Mouse (Mus musculus) forebrain, embryonic 12.5 days (tissue): Measurements from ENCODE around the gene Itgb5. TPM values are rescaled to one million over a fixed set of nuclear protein-coding genes. Genes with fewer than 3 reads are reported as not detected.

Experiments
- ATAC-seq: fragments of 200-750 bp; cut with Nextera tagmentation; 2 replicates; pipeline ENCODE4 v1.8.0; 2017; ENCODE audit warnings: moderate TSS enrichment; ENCODE audit not compliant: low FRiP score
- H3K27ac ChIP-seq: fragments of 300-500 bp; sonication (generic); 2 replicates; pipeline ENCODE4 v1.5.1; 2016; ENCODE audit warnings: mild to moderate bottlenecking
- H3K27me3 ChIP-seq: fragments of 300-500 bp; sonication (generic); 2 replicates; pipeline ENCODE4 v1.6.1; 2016; ENCODE audit warnings: mild to moderate bottlenecking
- H3K36me3 ChIP-seq: fragments of 300-500 bp; sonication (generic); replicated peaks from 2 replicates; pipeline ENCODE4 v1.6.1; 2016; ENCODE audit warnings: mild to moderate bottlenecking
- H3K4me1 ChIP-seq: fragments of 300-500 bp; sonication (generic); 2 replicates; pipeline ENCODE4 v1.6.1; 2016
- H3K4me2 ChIP-seq: fragments of 300-500 bp; sonication (generic); 2 replicates; pipeline ENCODE4 v1.6.1; 2016; ENCODE audit warnings: mild to moderate bottlenecking, moderate library complexity
- H3K4me3 ChIP-seq: fragments of 300-500 bp; sonication (generic); replicated peaks from 2 replicates; pipeline ENCODE4 v1.5.1; 2016; ENCODE audit warnings: mild to moderate bottlenecking
- H3K9ac ChIP-seq: fragments of 300-500 bp; sonication (generic); 2 replicates; pipeline ENCODE4 v1.6.1; 2016; ENCODE audit warnings: mild to moderate bottlenecking
- H3K9me3 ChIP-seq: fragments of 300-500 bp; sonication (generic); 2 replicates; pipeline ENCODE4 v1.6.1; 2016
- WGBS: fragments of 180-500 bp; shearing (Covaris S2); methylation state at CpG from one replicate; pipeline ENCODE4 v1.1.7; 2016; 5-methylcytosine and 5-hydroxymethylcytosine counted together
- polyA plus RNA-seq: library from polyadenylated mRNA; unstranded; fragments of >200 nt; fragmentation: Nextera tagmentation; extraction: Ambion mirVana; gene quantifications from 2 replicates; pipeline ENCODE4 v1.2.1, GENCODE M21; 2016

Itgb5 gene
- polyA plus RNA-seq, 1 experiment from 2014 or later = 23.1 TPM

- H3K4me1 ChIP-seq = peaks cover 5% of the 10 kb centered on the region; the same call in 1 of the 2 replicates
- no peak overlapping the region for H3K9ac ChIP-seq
- H3K9me3 ChIP-seq = no peaks in the 10 kb centered on the region
- no peak overlapping the region for H3K27ac ChIP-seq
- no peak for ATAC-seq
- H3K36me3 ChIP-seq = no peaks in the 10 kb centered on the region
- no peak overlapping the region for H3K4me3 ChIP-seq
- no peaks in the 10 kb centered on the region for H3K27me3 ChIP-seq
- WGBS = 87% methylated on average over 6 of the region's 6 CpGs
- H3K4me2 ChIP-seq = no peak overlapping the region
Measured at GRCm38 (mm10) chr16:33927263-33927824, 97.9 kb downstream of the Itgb5 start.

- Histone ChIP-seq H3K4me2 (no peak overlapping the region), H3K9ac (no peak overlapping the region), H3K4me1 (0 out of 2 replicates have a peak, but pooled peaks cover 5% of the 10 kb centered on the region), H3K9me3 (no peaks in the 10 kb centered on the region), H3K36me3 (no peaks in the 10 kb centered on the region), H3K4me3 (no peak overlapping the region), H3K27me3 (no peaks in the 10 kb centered on the region; the same call in 1 of the 2 replicates), H3K27ac (no peak overlapping the region)
- no peak for ATAC-seq
- 83% methylated on average over 9 of the region's 9 CpGs for WGBS
Measured at GRCm38 (mm10) chr16:33928788-33929462, 99.5 kb downstream of the Itgb5 start.

- Histone ChIP-seq H3K27ac (no peak overlapping the region), H3K9me3 (no peaks in the 10 kb centered on the region), H3K4me3 (no peak overlapping the region), H3K27me3 (peaks cover 3% of the 10 kb centered on the region), H3K36me3 (no peaks in the 10 kb centered on the region), H3K4me2 (no peak overlapping the region), H3K9ac (no peak overlapping the region), H3K4me1 (peaks cover 15% of the 10 kb centered on the region)
- 87% methylated on average over 6 of the region's 6 CpGs for WGBS
- no peak for ATAC-seq
Measured at GRCm38 (mm10) chr16:33930785-33931184, 101.3 kb downstream of the Itgb5 start.

- Histone ChIP-seq H3K27ac (no peak overlapping the region), H3K9me3 (no peaks in the 10 kb centered on the region), H3K27me3 (peaks cover 8% of the 10 kb centered on the region), H3K4me3 (no peak overlapping the region), H3K9ac (no peak overlapping the region), H3K36me3 (no peaks in the 10 kb centered on the region), H3K4me1 (peaks cover 15% of the 10 kb centered on the region), H3K4me2 (no peak overlapping the region)
- 50% methylated on average over 2 of the region's 2 CpGs for WGBS
- no peak for ATAC-seq
Measured at GRCm38 (mm10) chr16:33931682-33932081, 102.2 kb downstream of the Itgb5 start.

GRCm38 (mm10) chr16:33932126-33932525 lies 102.7 kb downstream of the Itgb5 start:
- Histone ChIP-seq H3K4me1 (peaks cover 15% of the 10 kb centered on the region), H3K27ac (no peak overlapping the region), H3K27me3 (peaks cover 8% of the 10 kb centered on the region), H3K36me3 (no peaks in the 10 kb centered on the region), H3K9me3 (no peaks in the 10 kb centered on the region), H3K4me2 (no peak overlapping the region), H3K9ac (no peak overlapping the region), H3K4me3 (no peak overlapping the region)
- 68% methylated on average over 5 of the region's 5 CpGs for WGBS
- no peak for ATAC-seq

GRCm38 (mm10) chr16:33933411-33933810 lies 103.9 kb downstream of the Itgb5 start:
- no peaks in the 10 kb centered on the region for H3K9me3 ChIP-seq
- 92% methylated on average over 11 of the region's 11 CpGs for whole genome bisulfite sequencing
- H3K27me3 ChIP-seq = peaks cover 8% of the 10 kb centered on the region
- H3K4me1 ChIP-seq = peaks cover 15% of the 10 kb centered on the region
- H3K36me3 ChIP-seq = no peaks in the 10 kb centered on the region
- no peak overlapping the region for H3K4me3 ChIP-seq
- H3K9ac ChIP-seq = no peak overlapping the region
- no peak for ATAC-seq
- H3K4me2 ChIP-seq = no peak overlapping the region
- H3K27ac ChIP-seq = no peak overlapping the region

GRCm38 (mm10) chr16:33934701-33935406 lies 105.4 kb downstream of the Itgb5 start:
- H3K9me3 ChIP-seq = no peaks in the 10 kb centered on the region
- no peak overlapping the region for H3K4me3 ChIP-seq
- H3K36me3 ChIP-seq = no peaks in the 10 kb centered on the region
- peak overlapping the region; percentile 65 for H3K27ac ChIP-seq
- peaks cover 10% of the 10 kb centered on the region for H3K4me1 ChIP-seq
- ATAC-seq = peak; percentile 20; the same call in 1 of the 2 replicates
- no peak overlapping the region for H3K4me2 ChIP-seq
- H3K27me3 ChIP-seq = peaks cover 8% of the 10 kb centered on the region
- WGBS = 69% methylated on average over 5 of the region's 5 CpGs
- no peak overlapping the region for H3K9ac ChIP-seq

- WGBS = 96% methylated on average over 6 of the region's 6 CpGs
- H3K4me2 ChIP-seq = no peak overlapping the region
Measured at GRCm38 (mm10) chr16:33935407-33935785, 105.9 kb downstream of the Itgb5 start.

GRCm38 (mm10) chr16:33936885-33937284 lies 107.4 kb downstream of the Itgb5 start:
- Histone ChIP-seq H3K27me3 (peaks cover 8% of the 10 kb centered on the region), H3K9me3 (no peaks in the 10 kb centered on the region), H3K36me3 (no peaks in the 10 kb centered on the region), H3K9ac (no peak overlapping the region), H3K4me1 (peaks cover 22% of the 10 kb centered on the region), H3K27ac (no peak overlapping the region), H3K4me2 (no peak overlapping the region), H3K4me3 (no peak overlapping the region)
- no peak for ATAC-seq
- WGBS = 83% methylated on average over 4 of the region's 4 CpGs

More at GRCm38 (mm10) chr16:33935407-33935785, 105.9 kb downstream of the Itgb5 start:
- no peak overlapping the region for H3K9ac ChIP-seq
- H3K27me3 ChIP-seq = peaks cover 8% of the 10 kb centered on the region
- H3K4me3 ChIP-seq = no peak overlapping the region
- no peaks in the 10 kb centered on the region for H3K36me3 ChIP-seq
- no peaks in the 10 kb centered on the region for H3K9me3 ChIP-seq
- H3K4me1 ChIP-seq = peaks cover 10% of the 10 kb centered on the region
- no peak overlapping the region for H3K27ac ChIP-seq
- ATAC-seq = no peak

- no peak overlapping the region for H3K4me3 ChIP-seq
- H3K27me3 ChIP-seq = peaks cover 8% of the 10 kb centered on the region
- no peak for ATAC-seq
- no peak overlapping the region for H3K27ac ChIP-seq
- H3K9me3 ChIP-seq = no peaks in the 10 kb centered on the region
- 86% methylated on average over 8 of the region's 8 CpGs for WGBS
- H3K4me1 ChIP-seq = peaks cover 29% of the 10 kb centered on the region
- no peaks in the 10 kb centered on the region for H3K36me3 ChIP-seq
- H3K9ac ChIP-seq = no peak overlapping the region
- no peak overlapping the region for H3K4me2 ChIP-seq
Measured at GRCm38 (mm10) chr16:33937567-33937966, 108.1 kb downstream of the Itgb5 start.

GRCm38 (mm10) chr16:33938311-33939132 lies 109.1 kb downstream of the Itgb5 start:
- 79% methylated on average over 12 of the region's 12 CpGs for WGBS
- H3K4me3 ChIP-seq = no peak overlapping the region
- H3K36me3 ChIP-seq = no peaks in the 10 kb centered on the region
- H3K27ac ChIP-seq = no peak overlapping the region
- peaks cover 8% of the 10 kb centered on the region for H3K27me3 ChIP-seq
- H3K4me1 ChIP-seq = peaks cover 31% of the 10 kb centered on the region
- H3K9ac ChIP-seq = no peak overlapping the region
- ATAC-seq = no peak
- H3K4me2 ChIP-seq = no peak overlapping the region
- no peaks in the 10 kb centered on the region for H3K9me3 ChIP-seq

GRCm38 (mm10) chr16:33939133-33939531 lies 109.7 kb downstream of the Itgb5 start:
- H3K4me1 ChIP-seq = peaks cover 29% of the 10 kb centered on the region
- 90% methylated on average over 2 of the region's 2 CpGs for WGBS

More at GRCm38 (mm10) chr16:33939133-33939531, 109.7 kb downstream of the Itgb5 start:
- H3K9me3 ChIP-seq = no peaks in the 10 kb centered on the region
- H3K27me3 ChIP-seq = peaks cover 8% of the 10 kb centered on the region; the same call in 1 of the 2 replicates
- no peak for ATAC-seq
- no peak overlapping the region for H3K27ac ChIP-seq
- H3K9ac ChIP-seq = no peak overlapping the region
- H3K4me3 ChIP-seq = no peak overlapping the region
- no peak overlapping the region for H3K4me2 ChIP-seq
- no peaks in the 10 kb centered on the region for H3K36me3 ChIP-seq
